Mouse (Mus musculus) cerebellum, adult 8-10 months (tissue): ENCODE results near the gene Dhdh.

Experiments used
- DNase-seq: peaks from one replicate; pipeline ENCODE4 v3.0.0; 2022

Dhdh gene

GRCm38 (mm10) chr7:45443526-45444420, 44.8 kb downstream of the Dhdh start:
- DNase-seq = no peak

DNA sequence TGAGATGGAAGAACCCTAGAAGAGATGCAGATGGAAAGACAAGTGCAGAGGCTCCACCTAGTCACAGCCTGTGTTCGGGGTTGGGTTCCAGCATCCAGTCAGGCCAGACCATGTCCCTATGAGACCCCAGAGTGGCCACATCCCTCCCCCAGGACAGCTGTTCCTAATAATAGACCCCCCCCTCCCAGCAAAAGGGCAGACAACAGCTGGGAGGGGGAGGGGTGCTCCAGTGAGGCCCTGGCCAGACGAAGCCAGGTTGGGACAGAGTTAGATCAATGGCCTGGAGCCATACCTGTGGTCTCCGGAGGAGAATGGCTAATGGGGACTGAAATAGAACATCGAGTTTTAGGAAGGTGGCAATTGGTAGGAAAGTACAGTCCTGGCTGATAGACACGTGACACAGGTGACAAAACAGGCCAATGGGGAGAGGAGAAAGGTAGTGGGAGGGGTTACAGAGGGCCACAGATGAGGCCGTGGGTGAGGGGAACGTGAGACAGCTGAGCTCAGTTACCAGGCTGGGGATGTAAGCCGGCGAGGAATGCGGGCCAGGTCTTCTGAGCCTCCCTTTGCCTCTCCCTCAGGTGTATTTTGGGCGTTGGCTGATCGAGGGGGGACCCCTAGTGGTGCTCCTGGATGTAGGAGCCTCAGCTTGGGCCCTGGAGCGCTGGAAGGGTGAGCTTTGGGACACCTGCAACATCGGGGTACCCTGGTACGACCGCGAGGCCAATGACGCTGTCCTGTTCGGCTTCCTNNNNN, 50.9 kb downstream of the Dhdh start, which contains the start of gene Ruvbl2:
Gene Ruvbl2 (minus strand): TSS at position 576 of the 756 bp plus-strand sequence.
- DNase-seq = no peak

- DNase-seq = no peak
Observed at GRCm38 (mm10) chr7:45437046-45437445, 51.6 kb downstream of the Dhdh start.

DNA sequence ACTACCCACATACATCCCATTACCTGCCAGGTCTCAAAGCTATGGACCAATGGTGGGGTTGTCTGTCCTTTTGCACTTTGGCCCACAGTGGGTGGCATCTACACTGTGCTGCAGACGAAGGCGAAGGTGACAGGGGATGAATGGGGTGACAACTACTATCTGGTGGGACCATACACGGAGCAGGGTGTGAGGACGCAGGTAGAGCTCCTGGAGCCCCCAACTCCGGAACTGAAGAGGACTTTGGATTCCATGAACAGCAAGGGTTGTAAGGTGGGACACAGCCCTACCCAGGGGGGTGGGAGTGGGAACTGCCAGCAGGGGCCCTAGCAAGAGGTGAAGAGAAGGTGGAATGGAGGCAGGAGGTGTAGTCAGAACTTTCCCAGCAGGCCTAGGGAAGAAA, 52.2 kb downstream of the Dhdh start:
- no peak for DNase-seq

DNA sequence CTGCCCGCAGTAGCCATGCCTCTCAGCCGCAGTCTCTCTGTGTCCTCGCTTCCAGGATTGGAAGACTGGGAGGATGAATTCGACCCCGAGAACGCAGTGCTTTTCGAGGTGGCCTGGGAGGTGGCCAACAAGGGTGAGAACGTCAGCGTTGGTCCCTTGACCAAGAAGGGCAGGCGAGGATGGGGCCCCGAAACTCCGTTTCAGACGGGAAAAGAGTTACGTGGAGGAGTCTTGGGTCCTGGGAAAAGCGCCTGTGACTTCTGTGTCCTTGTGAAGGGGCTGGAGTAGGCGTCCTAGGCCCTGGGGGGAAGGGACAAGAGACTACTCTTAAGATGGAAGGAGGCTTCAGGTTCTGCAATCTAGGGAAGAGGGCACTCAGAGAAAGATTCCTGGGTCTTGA, 53.6 kb downstream of the Dhdh start:
- no peak for DNase-seq

- peak; percentile 100 for DNase-seq
Observed at GRCm38 (mm10) chr7:45434203-45435015, 54.2 kb downstream of the Dhdh start, which contains the start of gene Gys1. Gene Gys1, plus strand, starts transcription at chr7:45434844.

DNA sequence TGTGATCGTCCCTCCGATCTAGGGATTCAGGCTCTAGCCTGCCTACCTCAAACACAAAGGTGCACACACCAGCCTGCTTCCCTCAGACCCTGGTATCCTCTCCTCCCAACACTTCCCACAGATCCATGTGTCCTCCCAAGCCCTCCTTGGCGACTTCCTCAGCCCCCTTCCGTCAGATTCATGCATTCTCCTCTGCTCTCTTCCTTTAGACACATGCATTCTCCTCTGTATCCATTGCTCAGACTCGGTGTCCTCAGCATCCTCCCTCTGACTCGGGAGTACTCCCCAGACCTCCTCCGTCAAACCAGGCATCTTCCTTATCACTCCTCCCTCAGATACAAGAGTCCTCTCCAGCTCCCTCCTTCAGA, 54.8 kb downstream of the Dhdh start:
- DNase-seq = no peak

DNA sequence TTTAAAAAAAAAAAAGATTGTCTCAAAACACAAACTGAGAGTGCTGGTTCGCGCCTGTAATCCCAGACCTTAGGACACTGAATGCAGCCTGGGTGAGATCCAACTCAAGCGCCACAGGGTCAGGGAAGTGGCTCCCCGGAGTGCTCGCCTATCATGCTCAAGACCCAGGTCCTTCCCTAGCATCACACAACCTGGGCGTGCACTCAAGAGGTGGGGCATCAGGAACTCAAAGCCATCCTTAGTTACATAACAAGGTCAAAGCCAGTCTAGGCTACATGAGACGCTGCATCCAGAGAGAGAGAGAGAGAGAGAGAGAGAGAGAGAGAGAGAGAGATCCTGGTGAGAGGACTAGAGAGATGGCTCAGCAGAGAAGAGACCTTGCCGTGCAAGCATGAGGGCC, 62.0 kb downstream of the Dhdh start:
- DNase-seq = no peak

DNA sequence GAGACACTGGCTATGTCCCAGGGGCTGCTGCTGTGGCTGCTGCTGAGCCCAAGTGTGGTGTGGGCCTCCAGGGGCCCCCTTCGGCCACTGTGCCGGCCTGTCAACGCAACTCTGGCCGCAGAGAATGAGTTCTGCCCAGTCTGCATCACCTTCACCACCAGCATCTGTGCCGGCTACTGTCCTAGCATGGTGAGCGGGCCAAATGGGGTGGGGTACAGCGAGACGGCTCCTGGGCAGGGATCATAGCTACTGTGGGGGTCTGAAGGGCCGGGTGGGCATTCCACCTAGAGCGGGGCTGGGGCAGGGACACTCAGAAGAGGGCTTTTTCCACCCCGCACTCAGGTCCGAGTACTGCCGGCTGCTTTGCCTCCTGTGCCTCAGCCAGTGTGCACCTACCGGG, 67.4 kb downstream of the Dhdh start:
- DNase-seq = no peak
